Mouse (Mus musculus): ENCODE data around the gene Rbm47.

Gene Rbm47

GRCm38 (mm10) chr5:66086952-66087351 is 86.0 kb downstream of the Rbm47 start:
- CTCF ChIA-PET, result no interaction called here

GRCm38 (mm10) chr5:66086304-66086703 is 86.6 kb downstream of the Rbm47 start:
- CTCF ChIA-PET, result no interaction called here

GRCm38 (mm10) chr5:66085478-66085877 is 87.4 kb downstream of the Rbm47 start:
- CTCF ChIA-PET, result interaction anchor here (0.7 kb wide), 1 partner anchor 19 kb away, joined by 7 read pairs; no protein-coding TSS in a partner anchor

- CTCF ChIA-PET, result interaction anchor here (0.6 to 1.0 kb wide), 7 partner anchors 9 to 340 kb away, joined by 3 to 27 read pairs (median 5); no protein-coding TSS in a partner anchor
Observed at GRCm38 (mm10) chr5:66084541-66084940, 88.4 kb downstream of the Rbm47 start.

GRCm38 (mm10) chr5:66083350-66083749 is 89.6 kb downstream of the Rbm47 start:
- CTCF ChIA-PET, result no interaction called here

GRCm38 (mm10) chr5:66082229-66082572 is 90.7 kb downstream of the Rbm47 start:
- CTCF ChIA-PET, result interaction anchor here (0.6 kb wide), 1 partner anchor 528 kb away, joined by 7 read pairs; no protein-coding TSS in a partner anchor

GRCm38 (mm10) chr5:66081443-66082228 is 91.3 kb downstream of the Rbm47 start:
- CTCF ChIA-PET, result interaction anchor here (0.6 kb wide), 1 partner anchor 527 kb away, joined by 7 read pairs; no protein-coding TSS in a partner anchor

- CTCF ChIA-PET, result interaction anchor here (0.7 kb wide), 1 partner anchor 1654 kb away, joined by 21 read pairs; no protein-coding TSS in a partner anchor
Observed at GRCm38 (mm10) chr5:66080529-66081220, 92.2 kb downstream of the Rbm47 start.

- CTCF ChIA-PET, result interaction anchor here (0.6 to 0.7 kb wide), 2 partner anchors 18 to 1655 kb away, joined by 3 to 21 read pairs; no protein-coding TSS in a partner anchor
Observed at GRCm38 (mm10) chr5:66079358-66080179, 93.3 kb downstream of the Rbm47 start.

- CTCF ChIA-PET, result no interaction called here
Observed at GRCm38 (mm10) chr5:66078491-66079012, 94.4 kb downstream of the Rbm47 start.

- CTCF ChIA-PET, result interaction anchor here (0.6 kb wide), 1 partner anchor 63 kb away, joined by 4 read pairs; no protein-coding TSS in a partner anchor
Observed at GRCm38 (mm10) chr5:66077416-66077815, 95.5 kb downstream of the Rbm47 start.

GRCm38 (mm10) chr5:66076685-66077301 is 96.1 kb downstream of the Rbm47 start:
- CTCF ChIA-PET, result no interaction called here

- CTCF ChIA-PET, result interaction anchor here (0.7 to 0.8 kb wide), 2 partner anchors 9 to 1189 kb away, joined by 3 to 27 read pairs; no protein-coding TSS in a partner anchor
Observed at GRCm38 (mm10) chr5:66075906-66076305, 97.0 kb downstream of the Rbm47 start.

- CTCF ChIA-PET, result interaction anchor here (0.5 to 0.7 kb wide), 3 partner anchors 10 to 203 kb away, joined by 6 to 27 read pairs (median 14); no protein-coding TSS in a partner anchor
Observed at GRCm38 (mm10) chr5:66075032-66075488, 97.9 kb downstream of the Rbm47 start.

- CTCF ChIA-PET, result interaction anchor here (0.6 kb wide), 1 partner anchor 202 kb away, joined by 6 read pairs; no protein-coding TSS in a partner anchor
Observed at GRCm38 (mm10) chr5:66074235-66074634, 98.7 kb downstream of the Rbm47 start.

- CTCF ChIA-PET, result no interaction called here
Observed at GRCm38 (mm10) chr5:66073604-66074164, 99.2 kb downstream of the Rbm47 start.

GRCm38 (mm10) chr5:66071722-66072121 is 101.2 kb downstream of the Rbm47 start:
- CTCF ChIA-PET, result interaction anchor here (0.6 kb wide), 1 partner anchor 44 kb away, joined by 3 read pairs; no protein-coding TSS in a partner anchor

- CTCF ChIA-PET, result no interaction called here
Observed at GRCm38 (mm10) chr5:66070350-66070749, 102.6 kb downstream of the Rbm47 start.

GRCm38 (mm10) chr5:66069470-66070144 is 103.3 kb downstream of the Rbm47 start:
- CTCF ChIA-PET, result interaction anchor here (0.6 to 0.7 kb wide), 3 partner anchors 20 to 260 kb away, joined by 3 to 8 read pairs (median 6); no protein-coding TSS in a partner anchor

Data from spleen, embryonic (tissue).